Mouse (Mus musculus) ES-Bruce4 (cell line): Measurements from ENCODE around the gene Eprs.

Source experiments
- CTCF ChIP-seq: IDR thresholded peaks from one replicate; pipeline ENCODE4 v1.8.1; 2011; ENCODE audit warnings: low read depth, low read length
- EP300 ChIP-seq: IDR thresholded peaks from 2 replicates; pipeline ENCODE4 v1.6.1; 2011; ENCODE audit warnings: low read depth, low read length; ENCODE audit not compliant: insufficient read depth
- POLR2A ChIP-seq: IDR thresholded peaks from one replicate; pipeline ENCODE4 v1.8.1; 2011; ENCODE audit warnings: low read length; ENCODE audit not compliant: insufficient read depth

DNA sequence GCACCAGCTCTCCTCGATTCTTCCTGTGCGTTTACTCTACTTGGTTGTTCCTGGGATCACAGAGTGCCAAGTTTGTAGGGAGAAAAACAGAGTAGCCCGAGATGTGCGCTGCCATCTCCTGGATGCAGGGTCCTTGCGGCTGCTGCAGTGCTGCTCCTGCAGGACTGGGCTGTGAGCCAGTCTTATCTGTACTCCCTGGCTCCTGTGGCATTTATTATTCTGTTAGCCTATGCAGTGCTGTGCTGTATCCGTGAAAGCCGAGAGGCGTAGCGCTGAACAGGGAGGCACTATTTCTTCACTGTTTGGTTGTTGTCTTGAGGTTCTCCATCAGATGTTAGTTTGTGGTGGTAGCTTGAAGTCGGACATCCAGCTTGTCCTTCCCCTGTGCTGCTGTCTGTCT lies 43.1 kb downstream of the Eprs start:
- TF ChIP-seq EP300 (no peak), POLR2A (no peak), CTCF (no peak)
